Mouse (Mus musculus): Measurements from ENCODE around the gene Rnf115.

DNA sequence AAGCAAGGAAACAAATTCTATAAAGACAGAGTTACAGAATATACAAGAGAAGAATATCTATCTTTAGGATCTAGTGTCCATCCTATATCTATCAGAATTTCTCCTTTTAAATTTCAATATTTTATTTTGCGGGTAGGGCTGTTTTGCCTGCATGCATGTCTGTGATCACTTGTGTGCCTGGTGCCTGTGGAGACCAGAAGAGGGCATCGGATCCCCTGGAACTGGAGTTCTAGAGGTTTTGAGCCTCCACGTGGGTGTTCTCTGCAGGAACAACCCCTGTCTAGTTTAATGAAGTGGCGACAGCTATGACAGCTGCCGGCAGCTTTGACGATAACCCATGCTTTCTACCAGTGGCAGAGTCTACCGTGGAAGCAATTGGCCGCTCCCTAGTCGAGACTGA lies 85.6 kb downstream of the Rnf115 start:
- TF ChIP-seq CTCF (IDR thresholded peaks at IDR 0.05; ENCODE audit: extremely low read depth, insufficient read depth, insufficient read length, insufficient replicate concordance) (no peak), POLR2A (IDR thresholded peaks at IDR 0.05; ENCODE audit: low read depth, low read length) (no peak)
